Mouse (Mus musculus) erythroblast, adult 5-6 weeks (primary cell): ENCODE data around the gene Srbd1. TPM values are rescaled to one million over a fixed set of nuclear protein-coding genes. Genes with fewer than 3 reads are reported as not detected.

ENCODE experiments used
- ATAC-seq: replicated peaks from 2 replicates; pipeline ENCODE4 v1.8.0; 2016; ENCODE audit warnings: moderate number of reproducible peaks, mild to moderate bottlenecking, moderate TSS enrichment, inconsistent platforms; ENCODE audit not compliant: poor library complexity, low FRiP score, severe bottlenecking
- total RNA-seq, 2 experiments: library from RNA; stranded (forward) in 1 of 2; stranded (reverse) in 1 of 2; fragments of 150-400 nt in 1 of 2; fragments of 200-764, 138-1000 nt in 1 of 2; gene quantifications; 2 replicates each; pipeline versions ENCODE4 v1.2.3 to v1.2.4; 2015 to 2017; ENCODE audit warnings: low replicate concordance in 2 of 2

The Srbd1 gene
- total RNA-seq, 2 experiments from 2014 or later: 8.1 to 9.3 TPM

GRCm38 (mm10) chr17:86039741-86040140, 105.2 kb downstream of the Srbd1 start:
- no peak for ATAC-seq

DNA sequence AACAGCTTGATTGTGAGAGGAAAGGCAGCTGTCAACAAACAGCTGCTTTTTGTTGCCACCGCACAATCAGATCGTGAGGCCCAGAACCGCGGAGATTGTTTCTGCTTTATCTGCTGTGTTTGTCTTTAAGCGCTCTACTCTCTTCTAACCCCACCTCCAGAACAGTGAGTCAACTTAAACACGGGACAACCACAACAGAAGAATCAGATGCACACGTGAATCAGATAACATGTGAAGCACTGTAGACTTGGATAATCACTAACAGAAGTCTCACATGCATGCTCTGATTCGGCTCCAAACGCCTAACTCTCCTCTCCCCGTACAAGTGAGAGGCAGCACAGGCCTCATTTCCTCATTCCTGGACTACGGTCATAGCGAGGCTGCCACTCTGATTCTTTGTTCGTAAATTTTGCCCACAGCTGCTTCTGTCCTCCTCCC, 106.7 kb downstream of the Srbd1 start:
- no peak for ATAC-seq

DNA sequence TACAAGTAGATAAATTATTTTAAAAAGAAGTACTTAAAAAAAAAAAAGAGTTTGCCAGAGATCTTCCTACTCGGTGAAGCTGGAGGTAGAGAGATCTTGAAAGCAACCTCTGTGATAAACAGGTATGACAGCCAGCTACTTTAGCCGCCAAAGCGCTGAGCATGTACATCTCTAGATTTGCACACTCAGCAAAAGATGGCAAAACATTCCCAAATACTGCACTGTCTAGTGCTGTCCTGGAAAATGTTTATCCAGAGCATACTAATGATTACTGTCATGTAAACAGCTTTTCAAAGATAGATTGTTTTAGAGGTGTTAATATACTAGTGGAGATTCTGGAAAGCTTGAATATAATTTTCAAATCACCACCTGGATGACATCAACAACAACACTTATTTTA, 109.4 kb downstream of the Srbd1 start:
- no peak for ATAC-seq

DNA sequence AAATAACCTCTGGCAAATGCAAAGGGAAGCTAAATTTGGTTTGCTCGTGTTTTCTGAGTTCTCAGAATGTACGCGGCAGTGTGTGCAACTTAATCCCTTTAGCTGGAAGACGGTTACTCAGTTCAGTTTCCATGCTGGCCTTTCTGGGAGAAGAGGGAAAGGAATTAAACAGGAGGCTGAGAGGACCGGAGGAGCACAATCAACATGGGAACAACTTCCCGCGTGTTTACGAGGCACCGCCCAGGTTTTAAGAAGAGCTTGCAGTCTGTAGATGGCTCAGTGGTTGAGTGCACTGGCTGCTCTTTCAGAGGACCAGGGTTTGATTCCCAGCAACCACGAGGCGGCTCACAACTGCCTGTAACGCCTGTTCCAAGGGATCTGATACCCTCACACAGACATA, 109.8 kb downstream of the Srbd1 start:
- no peak for ATAC-seq

- no peak for ATAC-seq
These were observed 110.3 kb downstream of the Srbd1 start for GRCm38 (mm10) chr17:86034641-86035040.

GRCm38 (mm10) chr17:86032113-86032714, 112.8 kb downstream of the Srbd1 start:
- ATAC-seq: no peak

DNA sequence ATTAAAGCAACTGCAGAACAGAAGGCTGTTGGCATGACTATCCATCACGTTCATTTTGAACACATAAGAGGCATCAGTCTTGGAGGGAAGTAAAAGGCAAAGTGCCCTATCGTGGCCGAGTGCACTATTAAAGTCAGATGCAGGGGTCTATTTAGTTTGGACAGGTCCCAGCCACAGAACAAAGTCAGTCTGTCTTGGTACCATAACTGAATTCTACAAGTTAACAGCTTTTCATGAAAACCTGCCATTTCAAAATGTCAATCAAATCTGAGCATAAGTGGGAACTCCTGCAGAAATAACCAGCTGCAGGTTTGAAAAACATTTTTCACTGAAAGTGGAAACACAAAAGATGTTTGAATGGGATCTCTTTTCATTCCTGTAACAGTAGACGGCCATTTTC, 115.0 kb downstream of the Srbd1 start:
- no peak for ATAC-seq

GRCm38 (mm10) chr17:86029175-86029574, 115.8 kb downstream of the Srbd1 start:
- no peak for ATAC-seq

DNA sequence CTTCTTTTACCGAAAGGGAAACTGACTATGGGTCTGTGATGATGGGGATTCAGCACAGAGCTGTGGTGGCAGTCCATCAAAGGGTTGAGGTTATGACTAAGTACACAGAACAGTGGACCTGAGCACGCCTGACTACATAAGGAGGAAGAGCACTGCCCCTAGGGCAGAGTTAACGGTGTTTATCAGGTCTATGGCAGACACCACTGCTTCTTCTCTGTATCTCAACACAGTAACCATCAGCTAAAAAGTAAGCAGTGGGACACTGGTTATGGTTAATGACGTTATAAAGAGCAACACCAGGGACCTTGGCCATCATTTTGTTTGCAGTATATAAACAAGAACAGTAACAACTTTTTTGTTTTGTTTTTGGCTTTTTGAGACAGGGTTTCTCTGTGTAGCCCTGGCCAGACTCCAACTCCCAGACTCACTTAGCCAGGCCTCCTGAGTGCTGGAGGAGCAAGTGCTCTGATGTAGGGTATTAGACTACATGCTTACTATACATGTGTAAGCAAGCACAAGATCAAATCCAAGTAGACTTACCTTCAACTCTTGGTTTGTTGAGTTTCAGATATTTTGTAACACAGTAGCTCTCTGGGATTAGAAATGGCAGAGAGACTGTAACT, 117.3 kb downstream of the Srbd1 start:
- ATAC-seq: peak; percentile 67

- ATAC-seq: no peak
These were observed 120.4 kb downstream of the Srbd1 start for GRCm38 (mm10) chr17:86024589-86024988.

GRCm38 (mm10) chr17:86022366-86022765, 122.6 kb downstream of the Srbd1 start:
- ATAC-seq: no peak

- ATAC-seq: peak; percentile 54; the same call in 1 of the 2 replicates
These were observed 123.2 kb downstream of the Srbd1 start for GRCm38 (mm10) chr17:86021815-86022214.

DNA sequence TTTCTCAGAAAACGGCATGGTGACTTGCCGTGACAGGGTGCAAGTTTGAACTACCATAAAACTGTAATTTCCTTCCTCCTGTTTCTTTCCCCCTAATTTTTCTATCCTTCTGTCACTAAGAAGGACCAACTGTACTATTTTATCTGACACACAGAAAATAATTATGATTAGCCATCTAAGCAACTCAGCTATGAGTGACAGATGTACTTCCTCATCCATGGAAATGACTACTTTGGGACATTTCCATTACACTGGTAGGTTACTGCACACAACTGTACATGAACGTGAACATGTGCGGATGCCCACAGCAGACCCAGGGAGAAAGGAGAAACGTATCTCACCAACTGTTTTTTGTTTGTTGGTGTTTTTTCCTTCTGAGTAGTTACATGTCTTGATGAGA, 123.7 kb downstream of the Srbd1 start:
- ATAC-seq: no peak

- ATAC-seq: no peak
These were observed 125.2 kb downstream of the Srbd1 start for GRCm38 (mm10) chr17:86019793-86020192.

- ATAC-seq: no peak
These were observed 130.7 kb downstream of the Srbd1 start for GRCm38 (mm10) chr17:86014246-86014645.

DNA sequence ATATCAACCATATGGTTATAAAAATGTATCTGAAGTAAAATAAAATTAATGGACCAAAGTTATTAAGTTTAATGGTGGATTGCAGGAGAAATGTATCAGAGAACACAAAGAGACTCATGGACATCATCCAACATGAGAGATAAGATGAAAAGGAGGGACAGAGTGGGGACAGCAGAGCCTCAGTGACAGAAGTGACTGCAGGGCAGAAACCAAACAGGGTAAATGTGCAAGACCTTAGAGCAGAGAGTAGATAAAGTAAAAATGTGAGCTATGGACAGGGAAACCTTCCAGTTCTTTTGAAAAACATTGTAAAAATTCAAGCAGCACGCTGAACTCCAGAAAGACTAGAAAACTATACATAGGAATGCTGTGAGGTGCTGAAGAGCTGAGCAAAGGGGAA, 132.4 kb downstream of the Srbd1 start:
- no peak for ATAC-seq

GRCm38 (mm10) chr17:86011849-86012248, 133.1 kb downstream of the Srbd1 start:
- no peak for ATAC-seq

DNA sequence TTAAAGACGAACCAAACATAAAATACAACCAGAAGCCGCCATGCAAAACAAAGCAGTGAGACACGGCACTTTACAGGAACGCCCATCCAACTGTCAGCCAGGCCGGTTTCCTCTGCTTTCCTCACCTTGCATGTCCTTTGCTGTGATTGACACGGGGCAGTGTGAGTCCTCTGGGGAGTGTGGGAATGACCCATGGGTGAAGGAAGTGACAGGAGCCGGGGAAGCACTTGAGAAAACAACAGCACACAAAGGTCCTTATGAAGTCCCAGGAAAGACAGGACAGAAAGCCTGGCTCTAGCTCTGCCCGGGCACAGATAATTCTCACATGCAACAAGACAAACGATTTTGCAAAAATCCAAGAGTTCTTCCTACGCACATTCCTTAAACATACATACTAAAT, 136.6 kb downstream of the Srbd1 start:
- no peak for ATAC-seq

DNA sequence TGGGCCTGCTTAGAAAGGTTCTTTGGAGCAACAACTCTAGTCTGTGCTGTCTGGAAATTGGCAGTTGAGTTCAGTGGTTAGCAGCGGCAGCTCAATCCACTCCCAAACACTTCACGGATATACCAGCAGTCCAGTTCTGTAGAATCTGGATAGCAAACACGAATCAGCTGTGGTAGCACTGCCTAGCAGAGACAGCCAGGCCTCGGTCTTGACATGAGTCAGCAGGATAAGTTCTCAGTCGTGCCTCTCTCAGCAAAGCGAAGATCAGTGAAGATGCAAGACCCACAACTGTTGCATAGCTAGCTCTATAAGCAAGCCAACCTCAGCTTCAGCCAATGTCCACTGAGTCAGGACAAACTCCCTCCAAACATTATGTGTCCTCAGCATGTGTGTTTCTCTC, 142.9 kb downstream of the Srbd1 start:
- peak; percentile 62 for ATAC-seq

GRCm38 (mm10) chr17:86001667-86002066, 143.3 kb downstream of the Srbd1 start:
- ATAC-seq: no peak

DNA sequence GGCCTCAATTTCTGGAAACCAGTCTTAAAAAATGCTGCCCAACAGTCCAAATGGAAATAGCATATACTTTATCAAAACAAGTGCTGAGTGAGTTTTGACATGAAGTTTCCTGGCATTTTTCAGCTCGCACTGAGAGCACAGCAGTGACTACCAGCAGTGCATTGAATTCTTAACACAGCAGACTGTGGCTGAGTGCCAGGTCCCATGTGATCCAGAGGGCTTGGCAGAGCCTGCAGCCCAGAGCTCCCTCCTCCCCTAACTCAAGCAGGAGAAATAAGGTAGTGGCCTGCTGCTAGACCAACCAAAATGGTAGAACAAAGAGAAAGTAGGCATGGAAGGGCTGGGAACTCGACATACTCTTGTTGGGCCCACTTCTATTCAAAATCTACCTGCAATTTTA, 149.2 kb downstream of the Srbd1 start:
- ATAC-seq: no peak

DNA sequence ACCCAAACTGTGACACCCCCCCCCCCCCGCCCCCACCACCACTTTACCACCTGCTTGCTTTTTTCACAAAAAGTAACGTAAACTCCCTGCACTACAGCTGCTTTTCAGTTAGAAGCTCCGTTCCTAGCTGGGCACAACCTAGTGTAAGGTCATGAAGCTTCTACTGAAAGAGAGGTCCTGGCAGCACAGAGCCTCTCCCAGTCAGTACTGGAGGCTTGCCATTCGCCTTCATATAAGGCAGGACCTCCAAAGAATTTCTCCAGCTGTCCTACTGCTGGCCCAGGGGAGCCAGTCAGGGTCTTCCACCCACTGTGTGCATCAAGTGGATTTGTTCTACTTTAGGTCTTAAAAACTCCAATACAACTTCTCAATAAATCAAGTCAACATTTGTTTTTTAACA, 149.9 kb downstream of the Srbd1 start:
- no peak for ATAC-seq
